Mouse (Mus musculus) lung, postnatal 10 days (tissue): ENCODE data around the gene Cenph.
"Not testable (repeated sequence)": the region's sequence is repeated elsewhere in the genome, so short reads cannot be mapped to it uniquely, and the experiment has no call there.

ENCODE experiments used
- DNase-seq: peaks from one replicate; pipeline ENCODE4 v3.0.0; 2021

Cenph gene

GRCm38 (mm10) chr13:100775252-100776055, at the start of gene Cenph:
TSS of gene Cenph (minus strand) at chr13:100775899.
- DNase-seq = peak; percentile 92

GRCm38 (mm10) chr13:100824916-100825315, 49.2 kb upstream of the Cenph start:
- DNase-seq = no peak

GRCm38 (mm10) chr13:100824306-100824705, 48.6 kb upstream of the Cenph start:
- DNase-seq = no peak

- no peak for DNase-seq
Observed at GRCm38 (mm10) chr13:100823863-100824262, 48.2 kb upstream of the Cenph start.

GRCm38 (mm10) chr13:100814451-100814850, 38.8 kb upstream of the Cenph start:
- DNase-seq = no peak

- DNase-seq = no peak
Observed at GRCm38 (mm10) chr13:100805776-100806175, 30.1 kb upstream of the Cenph start.

GRCm38 (mm10) chr13:100797171-100797570, 21.5 kb upstream of the Cenph start:
- DNase-seq = no peak

- no peak for DNase-seq
Observed at GRCm38 (mm10) chr13:100789083-100789482, 13.4 kb upstream of the Cenph start.

- DNase-seq = not testable (repeated sequence)
Observed at GRCm38 (mm10) chr13:100788057-100788456, 12.4 kb upstream of the Cenph start.

- peak; percentile 48 for DNase-seq
Observed at GRCm38 (mm10) chr13:100787316-100788010, 11.8 kb upstream of the Cenph start.

GRCm38 (mm10) chr13:100786414-100786867, 10.7 kb upstream of the Cenph start, which contains the start of gene Ccnb1:
TSS of gene Ccnb1 (minus strand) at chr13:100786570.
- peak; percentile 95 for DNase-seq

- no peak for DNase-seq
Observed at GRCm38 (mm10) chr13:100785806-100786413, 10.2 kb upstream of the Cenph start.

GRCm38 (mm10) chr13:100777491-100777890, 1.8 kb upstream of the Cenph start:
- DNase-seq = no peak

GRCm38 (mm10) chr13:100776710-100777109, 1.0 kb upstream of the Cenph start:
- no peak for DNase-seq

GRCm38 (mm10) chr13:100776056-100776419, 339 bp upstream of the Cenph start:
- DNase-seq = no peak

- DNase-seq = no peak
Observed at GRCm38 (mm10) chr13:100774704-100775103, 995 bp downstream of the Cenph start.

- peak; percentile 53 for DNase-seq
Observed at GRCm38 (mm10) chr13:100755329-100755728, 20.4 kb downstream of the Cenph start.

GRCm38 (mm10) chr13:100754186-100754585, 21.5 kb downstream of the Cenph start:
- no peak for DNase-seq

GRCm38 (mm10) chr13:100753011-100753410, 22.7 kb downstream of the Cenph start:
- DNase-seq = no peak

- no peak for DNase-seq
Observed at GRCm38 (mm10) chr13:100752529-100752928, 23.2 kb downstream of the Cenph start.

- no peak for DNase-seq
Observed at GRCm38 (mm10) chr13:100751402-100751801, 24.3 kb downstream of the Cenph start.

GRCm38 (mm10) chr13:100750799-100751198, 24.9 kb downstream of the Cenph start:
- DNase-seq = no peak

- DNase-seq = no peak
Observed at GRCm38 (mm10) chr13:100748638-100749037, 27.1 kb downstream of the Cenph start.

- DNase-seq = no peak
Observed at GRCm38 (mm10) chr13:100746090-100746489, 29.6 kb downstream of the Cenph start.
